16 mouse cellular contexts compared by ENCODE assay signal in genomic region chr2:45276703-45277102, GRCm38 (mm10).
"Had no signal": no experiment of that assay in that cellular context is flagged by ENCODE, and none has a peak within 500 bp of the region (broad histone marks: within the 10 kb centered on the region; RNA-seq: fewer than 3 reads in every experiment).

No protein-coding gene starts in this region.

- H3K9me3 ChIP-seq: limb, embryonic 12.5 days; liver, embryonic 15.5 days; midbrain, embryonic 10.5 days; neural tube, embryonic 13.5 days had no signal

- DNase-seq: kidney, adult 2 months; kidney, postnatal 36 days; layer of hippocampus, adult 9-11 months; layer of hippocampus, postnatal 36 days; lung, embryonic 14.5 days; midbrain, embryonic 14.5 days; retina, postnatal 1 day; right cerebral cortex, postnatal 14 days; thymus, postnatal 4 days had no signal

- ATAC-seq: intestine, embryonic 16.5 days had no signal

- H3K4me1 ChIP-seq: limb, embryonic 12.5 days; liver, embryonic 15.5 days; midbrain, embryonic 10.5 days; neural tube, embryonic 13.5 days had no signal

- H3K27me3 ChIP-seq: limb, embryonic 12.5 days; liver, embryonic 15.5 days; neural tube, embryonic 13.5 days had no signal

- H3K27ac ChIP-seq: limb, embryonic 12.5 days; liver, embryonic 15.5 days; midbrain, embryonic 10.5 days; neural tube, embryonic 13.5 days; stomach, postnatal 0 days had no signal

- H3K4me3 ChIP-seq: limb, embryonic 12.5 days; liver, embryonic 15.5 days; midbrain, embryonic 10.5 days; neural tube, embryonic 13.5 days had no signal

- H3K9ac ChIP-seq: limb, embryonic 12.5 days; liver, embryonic 15.5 days; lung, embryonic 14.5 days; neural tube, embryonic 13.5 days had no signal

- H3K4me2 ChIP-seq: limb, embryonic 12.5 days; liver, embryonic 11.5 days; liver, embryonic 15.5 days; lung, embryonic 14.5 days; neural tube, embryonic 13.5 days had no signal

- H3K36me3 ChIP-seq: limb, embryonic 12.5 days; liver, embryonic 15.5 days; midbrain, embryonic 10.5 days; neural tube, embryonic 13.5 days had no signal
